Mouse (Mus musculus) cerebellum, adult 2 months (tissue): ENCODE results near the gene Zfhx3.

Experiments
- CTCF ChIP-seq: fragments of 200-500 bp; IDR thresholded peaks from 2 replicates; pipeline ENCODE4 v1.5.1; 2011; ENCODE audit warnings: low read depth, mild to moderate bottlenecking, control low read depth, low read length, moderate library complexity, borderline replicate concordance; ENCODE audit not compliant: insufficient read depth
- POLR2A ChIP-seq: fragments of 200-500 bp; IDR thresholded peaks from 2 replicates; pipeline ENCODE4 v1.6.1; 2011; ENCODE audit warnings: low read length, control low read depth, borderline replicate concordance; ENCODE audit not compliant: insufficient read depth

DNA sequence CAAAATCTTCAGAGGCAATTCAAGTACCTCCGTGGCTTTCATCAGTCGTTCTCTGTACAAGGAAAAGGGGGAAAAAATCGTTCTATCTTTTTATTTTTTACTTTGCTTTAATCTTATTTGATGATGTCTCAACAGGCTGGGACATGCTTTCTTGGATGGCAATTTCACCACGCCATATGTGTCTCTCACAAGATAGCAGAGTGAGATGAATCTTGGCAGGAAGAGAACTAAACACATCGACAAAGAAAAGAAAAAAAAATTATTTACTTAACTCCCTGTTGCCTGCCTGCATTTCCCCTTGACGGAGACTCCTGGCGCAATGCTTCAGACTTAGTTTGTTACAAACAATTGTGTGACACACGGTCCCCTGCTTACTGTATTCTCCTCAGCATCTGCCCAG lies 294.3 kb downstream of the Zfhx3 start:
- no peak for TF ChIP-seq CTCF
- no peak for TF ChIP-seq POLR2A
